Mouse (Mus musculus): ENCODE measurements around the gene Galnt13. TPM values are rescaled to one million over a fixed set of nuclear protein-coding genes. Genes with fewer than 3 reads are reported as not detected.

Gene Galnt13
- 1.6 TPM for polyA plus RNA-seq (2014; fragmentation: Illumina TruSeq; extraction: RNeasy Lipid Tissue Mini Kit (QIAGEN cat#74804); ENCODE audit: low read depth, low replicate concordance)

GRCm38 (mm10) chr2:54435937-54436735, at the start of gene Galnt13:
Galnt13 (plus strand) TSS chr2:54436317.

All from sigmoid colon, adult 10 weeks (tissue).